Mouse (Mus musculus) heart, adult 2 months (tissue): Measurements from ENCODE around the gene Sucla2.

Experiments
- CTCF ChIP-seq: fragments of 200-600 bp; IDR thresholded peaks from 2 replicates; pipeline ENCODE4 v1.8.1; 2022; ENCODE audit warnings: antibody characterized with exemption, mild to moderate bottlenecking, moderate library complexity
- POLR2A ChIP-seq: fragments of 200-500 bp; IDR thresholded peaks from 2 replicates; pipeline ENCODE4 v1.6.1; 2011; ENCODE audit warnings: mild to moderate bottlenecking, low read depth, low read length, control low read depth; ENCODE audit not compliant: insufficient read depth

DNA sequence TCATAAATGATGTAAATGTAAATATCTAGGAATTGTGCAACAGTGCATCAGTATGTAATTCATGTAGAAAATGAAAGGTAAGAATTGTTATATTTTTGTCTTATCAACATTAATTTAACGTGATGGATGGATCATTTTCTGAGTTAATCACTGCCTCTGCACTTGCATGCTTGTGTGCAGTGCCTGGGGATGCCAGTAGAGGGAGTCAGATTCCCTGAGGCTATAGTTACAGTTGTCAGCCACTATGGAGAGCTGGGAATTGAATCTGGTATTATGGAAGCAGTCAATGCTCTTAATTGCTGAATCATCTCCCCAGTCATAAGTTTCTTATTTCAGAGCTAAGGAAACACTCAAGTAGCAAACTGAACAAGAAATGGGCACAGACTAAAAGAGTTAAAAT is 63.0 kb downstream of the Sucla2 start:
- TF ChIP-seq POLR2A (no peak), CTCF (peak; percentile 59)
